In the genomic region with DNA sequence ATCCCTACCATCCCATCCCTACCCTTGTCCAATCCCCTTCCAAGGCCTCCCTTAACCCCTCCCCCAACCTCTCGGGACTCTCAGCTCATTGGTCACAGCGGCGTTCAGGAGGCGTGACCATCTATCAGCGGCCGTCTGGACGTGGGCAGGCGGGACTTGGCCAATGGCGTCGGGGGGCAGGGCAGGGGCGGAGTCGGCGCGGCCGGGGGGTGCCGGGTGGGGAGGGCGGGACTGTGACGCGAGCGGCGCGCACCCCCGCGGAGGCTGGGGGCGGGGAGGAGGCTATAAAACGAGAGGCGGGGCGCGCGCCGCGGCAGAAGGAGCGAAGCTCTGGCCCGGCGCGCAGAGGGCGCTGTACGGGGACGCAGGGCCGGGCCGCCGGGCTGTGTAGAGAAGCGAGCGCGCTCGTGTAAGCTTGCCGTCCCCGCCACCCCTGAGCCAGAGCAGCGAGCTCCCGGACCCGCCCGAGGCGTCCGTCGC, we compare ENCODE assay signal across 8 mouse cellular contexts. TPM values are rescaled to one million over a fixed set of nuclear protein-coding genes. Genes with fewer than 3 reads are reported as not detected.
DNase-seq lines count a peak whose midpoint lies in the region; ATAC-seq and TF ChIP-seq lines count a peak whose summit lies in the region.

A gene (plus strand): TSS at position 331 of the 480 bp plus-strand sequence.

- peak within 1 kb of the TSS; percentile 74 for H3K4me2 ChIP-seq in forebrain, embryonic 14.5 days (ENCODE audit: low read length)
- peak within 1 kb of the TSS; percentile 98 for H3K4me2 ChIP-seq in neural tube, embryonic 15.5 days

- peak; percentile 90 for ATAC-seq in cerebellum, adult (ENCODE audit: insufficient number of reproducible peaks, low FRiP score, low TSS enrichment)
- peak; percentile 97 for ATAC-seq in forebrain, embryonic 14.5 days
- peak; percentile 97 for ATAC-seq in neural tube, embryonic 15.5 days (ENCODE audit: low FRiP score)

- H3K4me1 ChIP-seq in ES-Bruce4 (ENCODE audit: control insufficient read depth, insufficient read depth, low read length): no peaks in the 10 kb centered on the region
- H3K4me1 ChIP-seq in forebrain, embryonic 14.5 days (ENCODE audit: control insufficient read depth, insufficient read depth, low read length): peaks cover 15% of the 10 kb centered on the region
- peaks cover 26% of the 10 kb centered on the region for H3K4me1 ChIP-seq in neural tube, embryonic 15.5 days

- no peak for TF ChIP-seq CTCF in ES-Bruce4 (IDR thresholded peaks at IDR 0.05; ENCODE audit: low read depth, low read length)

- peak; percentile 100 for DNase-seq in forebrain, embryonic 14.5 days (ENCODE audit: low spot score)
- DNase-seq in heart, postnatal 14 days: peak; percentile 97
- DNase-seq in layer of hippocampus, adult 11-12 months (ENCODE audit: low spot score): peak; percentile 99
- peak; percentile 99 for DNase-seq in lung, adult 18-20 months
- peak; percentile 99 for DNase-seq in testis, postnatal 14 days (ENCODE audit: low spot score)

- peak; percentile 94 for TF ChIP-seq POLR2A in ES-Bruce4 (IDR thresholded peaks at IDR 0.05; ENCODE audit: insufficient read depth, low read length)

- intact Hi-C loops in heart, postnatal 14 days (cut with DNase I): loop anchor here (2.0 to 10.0 kb wide), 2 partner anchors 76 to 256 kb away; a partner anchor contains a TSS

- H3K27ac ChIP-seq in ES-Bruce4 (ENCODE audit: insufficient read depth, low read length): peak within 1 kb of the TSS; percentile 83
- peak within 1 kb of the TSS; percentile 97 for H3K27ac ChIP-seq in forebrain, embryonic 14.5 days (ENCODE audit: low read depth, low read length)
- peak within 1 kb of the TSS; percentile 99 for H3K27ac ChIP-seq in neural tube, embryonic 15.5 days (replicated peaks)

- WGBS in forebrain, embryonic 14.5 days: 0% methylated on average over 49 of the region's 55 CpGs
- under 1% methylated on average over 41 of the region's 55 CpGs for WGBS in neural tube, embryonic 15.5 days

- peak within 1 kb of the TSS; percentile 97 for H3K9ac ChIP-seq in ES-Bruce4 (ENCODE audit: low read depth, poor library complexity, severe bottlenecking)
- H3K9ac ChIP-seq in forebrain, embryonic 14.5 days (ENCODE audit: low read length): peak within 1 kb of the TSS; percentile 99
- H3K9ac ChIP-seq in neural tube, embryonic 15.5 days (replicated peaks): peak within 1 kb of the TSS; percentile 99

- no peaks in the 10 kb centered on the region for H3K9me3 ChIP-seq in ES-Bruce4 (replicated peaks; ENCODE audit: control insufficient read depth, insufficient read depth, low read length, poor library complexity, severe bottlenecking)
- no peaks in the 10 kb centered on the region for H3K9me3 ChIP-seq in forebrain, embryonic 14.5 days (replicated peaks; ENCODE audit: control insufficient read depth, low read length)
- H3K9me3 ChIP-seq in neural tube, embryonic 15.5 days (replicated peaks): no peaks in the 10 kb centered on the region

- H3K36me3 ChIP-seq in ES-Bruce4 (ENCODE audit: control insufficient read depth, insufficient read depth, low read length, poor library complexity, severe bottlenecking): peaks cover 14% of the 10 kb centered on the region
- H3K36me3 ChIP-seq in forebrain, embryonic 14.5 days (ENCODE audit: control insufficient read depth, insufficient read depth, low read length): peaks cover 16% of the 10 kb centered on the region
- H3K36me3 ChIP-seq in neural tube, embryonic 15.5 days: peaks cover 2% of the 10 kb centered on the region; the same call in 1 of the 2 replicates

- TF ChIP-seq EP300 in ES-Bruce4 (IDR thresholded peaks at IDR 0.05; ENCODE audit: insufficient read depth, low read depth, low read length): peak; percentile 57; the same call in 1 of the 2 replicates

- H3K27me3 ChIP-seq in ES-Bruce4 (ENCODE audit: control insufficient read depth, insufficient read depth, low read length, poor library complexity, severe bottlenecking): no peaks in the 10 kb centered on the region
- H3K27me3 ChIP-seq in forebrain, embryonic 14.5 days (replicated peaks; ENCODE audit: control insufficient read depth, insufficient read depth, low read length): no peaks in the 10 kb centered on the region
- H3K27me3 ChIP-seq in neural tube, embryonic 15.5 days (replicated peaks): no peaks in the 10 kb centered on the region

- H3K4me3 ChIP-seq in ES-Bruce4 (ENCODE audit: low read depth, low read length): peak within 1 kb of the TSS; percentile 80
- H3K4me3 ChIP-seq in forebrain, embryonic 14.5 days (ENCODE audit: low read depth, low read length): peak within 1 kb of the TSS; percentile 100
- peak within 1 kb of the TSS; percentile 94 for H3K4me3 ChIP-seq in neural tube, embryonic 15.5 days (replicated peaks)

RNA-seq across cellular contexts. Expression of the gene that starts here (rescaled TPM):
- polyA plus RNA-seq in ES-Bruce4 (2011; ENCODE audit: insufficient read depth, insufficient read length, low read depth, missing spikeins): 20.0 and 21.2 TPM in 2 replicates
- polyA plus RNA-seq in forebrain, embryonic 14.5 days (2014; fragmentation: Nextera tagmentation; extraction: Ambion mirVana): 32.4 and 37.5 TPM in 2 replicates
- total RNA-seq in heart, postnatal 14 days (2021): 10 to 100 TPM; 64.1 to 67.6 TPM
- polyA plus RNA-seq in neural tube, embryonic 15.5 days (2015; fragmentation: Nextera tagmentation; extraction: Ambion mirVana): 28.3 and 31.4 TPM in 2 replicates

Comparison
In these comparisons a context has a peak if more than half of its experiments do, and no peak if none do; other contexts are left out.
1. Peak in every context shown above with its lines: DNase-seq, ATAC-seq, H3K4me3 ChIP-seq and H3K27ac ChIP-seq.